Mouse (Mus musculus) spleen, adult 2 months (tissue): Measurements from ENCODE around the gene Ddx27. TPM values are rescaled to one million over a fixed set of nuclear protein-coding genes. Genes with fewer than 3 reads are reported as not detected.

ENCODE experiments used
- DNase-seq, 2 experiments: peaks; one replicate each; pipeline versions ENCODE4 v3.0.0 to v3.0.0-alpha.2; 2012 to 2021; ENCODE audit warnings: low spot score in 2 of 2, low read depth in 1 of 2
- H3K27ac ChIP-seq: fragments of 200-500 bp; 2 replicates; pipeline ENCODE4 v1.5.1; 2012; ENCODE audit warnings: low read length, inconsistent platforms; ENCODE audit not compliant: insufficient read depth
- H3K27me3 ChIP-seq: fragments of 200-500 bp; 2 replicates; pipeline ENCODE4 v1.6.1; 2012; ENCODE audit warnings: mild to moderate bottlenecking, moderate library complexity, low read length, inconsistent platforms; ENCODE audit not compliant: control insufficient read depth, insufficient read depth
- H3K36me3 ChIP-seq: fragments of 200-500 bp; 2 replicates; pipeline ENCODE4 v1.6.1; 2012; ENCODE audit warnings: mild to moderate bottlenecking, low read length, inconsistent platforms; ENCODE audit not compliant: control insufficient read depth, insufficient read depth
- H3K4me1 ChIP-seq: fragments of 200-500 bp; 2 replicates; pipeline ENCODE4 v1.6.1; 2011; ENCODE audit warnings: inconsistent platforms; ENCODE audit not compliant: control insufficient read depth, insufficient read depth, insufficient read length
- H3K4me3 ChIP-seq: fragments of 200-500 bp; 2 replicates; pipeline ENCODE4 v1.5.1; 2011; ENCODE audit warnings: mild to moderate bottlenecking, inconsistent platforms; ENCODE audit not compliant: insufficient read depth, insufficient read length; ENCODE audit errors: extremely low read depth
- CTCF ChIP-seq: fragments of 200-500 bp; IDR thresholded peaks from 2 replicates; pipeline ENCODE4 v1.5.1; 2011; ENCODE audit warnings: mild to moderate bottlenecking, inconsistent platforms; ENCODE audit not compliant: insufficient read depth, insufficient read length, insufficient replicate concordance; ENCODE audit errors: extremely low read depth
- POLR2A ChIP-seq: fragments of 200-500 bp; IDR thresholded peaks from 2 replicates; pipeline ENCODE4 v1.6.1; 2011; ENCODE audit warnings: low read depth, low read length, inconsistent platforms
- WGBS: fragments of 180-500 bp; shearing (Covaris S2); methylation state at CpG from one replicate; pipeline ENCODE4 v1.1.7; 2018; 5-methylcytosine and 5-hydroxymethylcytosine counted together
- polyA plus RNA-seq: library from polyadenylated mRNA; depleted of rRNA; stranded (reverse); fragments of >200 nt; gene quantifications from 2 replicates; pipeline ENCODE4 v1.2.3, GENCODE M21; 2012; rRNA removed

Ddx27 gene
- 27.4 and 32.9 TPM in 2 replicates for polyA plus RNA-seq

GRCm38 (mm10) chr2:167014702-167015381 is at the start of gene Ddx27:
Gene Ddx27 (plus strand): TSS chr2:167015193.
- no peaks in the 10 kb centered on the region for H3K27me3 ChIP-seq
- TF ChIP-seq POLR2A, result peak; percentile 68
- no peak for TF ChIP-seq CTCF
- peak; percentile 83 to 90 for DNase-seq
- 2% methylated on average over 37 of the region's 37 CpGs for WGBS
- peak within 1 kb of the TSS; percentile 76 for H3K27ac ChIP-seq
- H3K36me3 ChIP-seq, result peaks cover 7% of the 10 kb centered on the region
- H3K4me1 ChIP-seq, result peaks cover 7% of the 10 kb centered on the region; the same call in 1 of the 2 replicates
- peak within 1 kb of the TSS; percentile 94 for H3K4me3 ChIP-seq

- Histone ChIP-seq H3K27ac (peak overlapping the region; percentile 2; the same call in 1 of the 2 replicates), H3K36me3 (no peaks in the 10 kb centered on the region), H3K4me1 (peaks cover 35% of the 10 kb centered on the region), H3K4me3 (no peak overlapping the region), H3K27me3 (no peaks in the 10 kb centered on the region)
- 44% methylated on average over 1 of the region's 1 CpGs for WGBS
- TF ChIP-seq CTCF (no peak), POLR2A (no peak)
- DNase-seq, result no peak
Measured at GRCm38 (mm10) chr2:166973153-166973552, 41.8 kb upstream of the Ddx27 start.

DNA sequence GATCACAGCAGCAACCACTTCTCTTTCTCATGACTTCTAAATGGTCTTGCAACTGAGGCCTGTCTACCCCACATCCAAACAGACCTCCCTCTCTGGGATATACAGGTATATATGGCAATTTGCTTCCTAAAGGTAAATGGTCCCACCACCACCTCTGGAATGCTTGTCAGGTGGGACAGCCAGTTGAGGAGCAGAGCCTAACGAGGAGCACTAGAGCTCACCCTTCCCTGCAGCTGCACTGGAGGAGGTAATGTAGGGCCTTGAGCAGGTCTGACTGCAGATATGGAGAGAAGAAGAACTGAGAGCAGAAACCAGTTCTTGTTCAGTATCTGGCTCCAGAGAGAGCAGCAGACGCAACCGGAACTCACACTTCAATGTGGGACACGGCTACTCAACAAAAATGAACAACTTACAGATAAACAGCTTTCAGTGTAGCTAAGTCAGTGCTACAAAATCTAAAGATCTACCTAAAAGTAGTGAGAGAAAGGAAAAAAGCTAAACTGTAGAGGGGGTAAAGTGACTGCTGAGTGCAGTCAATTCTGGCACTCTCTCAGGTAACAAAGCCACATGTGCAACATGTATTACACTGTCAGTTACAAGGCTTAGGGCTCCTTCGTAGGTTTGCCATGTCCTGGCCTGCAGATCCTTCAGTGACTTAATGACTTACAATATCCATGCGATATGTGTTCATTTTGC is 40.7 kb upstream of the Ddx27 start:
- 49% methylated on average over 6 of the region's 6 CpGs for WGBS
- H3K4me1 ChIP-seq, result peaks cover 35% of the 10 kb centered on the region
- TF ChIP-seq POLR2A, result no peak
- TF ChIP-seq CTCF, result no peak

GRCm38 (mm10) chr2:166976356-166976755 is 38.6 kb upstream of the Ddx27 start:
- DNase-seq, result no peak
- H3K4me3 ChIP-seq, result no peak overlapping the region
- 46% methylated on average over 3 of the region's 3 CpGs for WGBS
- H3K27ac ChIP-seq, result peak overlapping the region; percentile 67
- peaks cover 38% of the 10 kb centered on the region for H3K4me1 ChIP-seq
- H3K36me3 ChIP-seq, result no peaks in the 10 kb centered on the region
- no peak for TF ChIP-seq POLR2A
- no peak for TF ChIP-seq CTCF
- H3K27me3 ChIP-seq, result no peaks in the 10 kb centered on the region

More for the DNA sequence above, 40.7 kb upstream of the Ddx27 start:
- no peaks in the 10 kb centered on the region for H3K27me3 ChIP-seq
- no peaks in the 10 kb centered on the region for H3K36me3 ChIP-seq
- no peak for DNase-seq
- H3K4me3 ChIP-seq, result no peak overlapping the region
- peak overlapping the region; percentile 67 for H3K27ac ChIP-seq

- Histone ChIP-seq H3K36me3 (no peaks in the 10 kb centered on the region), H3K4me3 (no peak overlapping the region), H3K4me1 (peaks cover 38% of the 10 kb centered on the region), H3K27ac (no peak overlapping the region), H3K27me3 (no peaks in the 10 kb centered on the region)
- DNase-seq, result no peak
- TF ChIP-seq POLR2A, result no peak
- no peak for TF ChIP-seq CTCF
- WGBS, result 33% methylated on average over 3 of the region's 3 CpGs
Measured at GRCm38 (mm10) chr2:166977490-166977889, 37.5 kb upstream of the Ddx27 start.

- Histone ChIP-seq H3K4me1 (peaks cover 36% of the 10 kb centered on the region), H3K4me3 (no peak overlapping the region), H3K27me3 (no peaks in the 10 kb centered on the region), H3K27ac (no peak overlapping the region), H3K36me3 (no peaks in the 10 kb centered on the region)
- DNase-seq, result no peak
- WGBS, result 12% methylated on average over 2 of the region's 2 CpGs
- TF ChIP-seq CTCF (no peak), POLR2A (no peak)
Measured at GRCm38 (mm10) chr2:166980161-166980560, 34.8 kb upstream of the Ddx27 start.
